Mouse (Mus musculus) neural tube, embryonic 15.5 days (tissue): ENCODE measurements around the gene Gm44805. TPM values are rescaled to one million over a fixed set of nuclear protein-coding genes. Genes with fewer than 3 reads are reported as not detected.
A peak's percentile ranks its signal among the peaks of the same experiment; 100 is the strongest.

Experiments
- ATAC-seq: fragments of 200-750 bp; cut with Nextera tagmentation; 2 replicates; pipeline ENCODE4 v1.8.0; 2017; ENCODE audit warnings: mild to moderate bottlenecking, moderate TSS enrichment, moderate library complexity; ENCODE audit not compliant: low FRiP score
- H3K27ac ChIP-seq: fragments of 300-500 bp; sonication (generic); replicated peaks from 2 replicates; pipeline ENCODE4 v1.5.1; 2015; ENCODE audit warnings: mild to moderate bottlenecking, inconsistent platforms
- H3K27me3 ChIP-seq: fragments of 300-500 bp; sonication (generic); replicated peaks from 2 replicates; pipeline ENCODE4 v1.6.1; 2015; ENCODE audit warnings: inconsistent platforms
- H3K36me3 ChIP-seq: fragments of 300-500 bp; sonication (generic); 2 replicates; pipeline ENCODE4 v1.6.1; 2015; ENCODE audit warnings: inconsistent platforms
- H3K4me1 ChIP-seq: fragments of 300-500 bp; sonication (generic); 2 replicates; pipeline ENCODE4 v1.6.1; 2015; ENCODE audit warnings: inconsistent platforms
- H3K4me2 ChIP-seq: fragments of 300-500 bp; sonication (generic); 2 replicates; pipeline ENCODE4 v1.6.1; 2015; ENCODE audit warnings: inconsistent platforms, mild to moderate bottlenecking, moderate library complexity
- H3K4me3 ChIP-seq: fragments of 300-500 bp; sonication (generic); replicated peaks from 2 replicates; pipeline ENCODE4 v1.5.1; 2015; ENCODE audit warnings: mild to moderate bottlenecking, inconsistent platforms
- H3K9ac ChIP-seq: fragments of 300-500 bp; sonication (generic); replicated peaks from 2 replicates; pipeline ENCODE4 v1.6.1; 2015; ENCODE audit warnings: mild to moderate bottlenecking, inconsistent platforms
- H3K9me3 ChIP-seq: fragments of 300-500 bp; sonication (generic); replicated peaks from 2 replicates; pipeline ENCODE4 v1.6.1; 2016; ENCODE audit warnings: inconsistent platforms
- WGBS: fragments of 180-500 bp; shearing (Covaris S2); methylation state at CpG from one replicate; pipeline ENCODE4 v1.1.7; 2015; ENCODE audit warnings: mixed read lengths; 5-methylcytosine and 5-hydroxymethylcytosine counted together
- polyA plus RNA-seq: library from polyadenylated mRNA; unstranded; fragments of >200 nt; fragmentation: Nextera tagmentation; extraction: Ambion mirVana; gene quantifications from 2 replicates; pipeline ENCODE4 v1.2.1, GENCODE M21; 2015

Gene Gm44805
- polyA plus RNA-seq, result not detected in 2 replicates

DNA sequence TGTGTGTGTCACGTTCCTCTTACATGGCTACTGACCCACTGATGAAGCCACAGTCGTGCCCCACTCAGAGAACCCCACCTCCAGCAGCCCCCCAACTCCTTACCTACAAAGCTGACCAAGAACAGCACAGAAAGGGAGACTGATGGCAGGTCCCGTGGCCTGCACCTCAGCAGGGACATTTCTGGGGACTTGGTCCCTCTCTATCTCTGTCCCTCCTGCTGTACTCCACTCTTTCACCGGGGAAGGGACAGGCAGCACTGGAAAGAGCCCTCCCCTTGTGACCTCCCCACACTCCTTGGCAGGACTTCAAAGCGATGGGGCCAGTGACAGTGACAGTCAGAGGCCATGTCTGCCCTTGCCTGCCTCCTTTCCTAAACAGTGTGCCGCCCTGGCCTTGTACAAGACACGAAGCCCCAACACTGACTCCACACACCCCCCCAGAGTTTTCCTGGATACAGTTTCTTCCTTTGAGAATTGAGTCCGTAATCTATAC is at the start of gene Gm44805, which contains the start of gene Apoc4:
Gm44805 (minus strand) TSS at position 222 of the 493 bp plus-strand sequence.
Apoc4 (minus strand) TSS at position 278 of the 493 bp plus-strand sequence.
- Histone ChIP-seq H3K9ac (no peak within 1 kb of the TSS), H3K4me3 (no peak within 1 kb of the TSS), H3K4me1 (no peaks in the 10 kb centered on the region), H3K27ac (no peak within 1 kb of the TSS), H3K27me3 (no peaks in the 10 kb centered on the region), H3K36me3 (no peaks in the 10 kb centered on the region), H3K9me3 (no peaks in the 10 kb centered on the region), H3K4me2 (no peak within 1 kb of the TSS)
- no peak for ATAC-seq
- WGBS, result 70% methylated on average over 8 of the region's 8 CpGs

DNA sequence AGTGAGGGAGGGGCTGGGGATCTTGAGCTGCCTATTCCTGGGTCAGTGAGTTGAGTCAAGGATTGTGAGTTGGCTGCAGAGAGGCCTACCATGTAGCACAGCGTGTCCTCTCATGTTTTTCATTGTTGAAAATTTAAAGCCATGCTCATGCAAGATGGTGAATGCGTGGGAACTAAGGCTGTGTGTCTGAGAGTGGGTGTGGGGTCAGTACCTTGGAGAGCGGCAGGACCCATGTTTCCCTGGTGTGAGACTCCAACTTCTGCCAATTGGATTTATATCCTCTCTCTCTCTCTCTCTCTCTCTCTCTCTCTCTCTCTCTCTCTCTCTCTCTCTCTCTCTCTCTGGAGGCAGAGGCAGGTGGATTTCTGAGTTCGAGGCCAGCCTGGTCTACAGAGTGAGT is 45.3 kb upstream of the Gm44805 start:
- Histone ChIP-seq H3K27ac (no peak overlapping the region), H3K9ac (no peak overlapping the region), H3K36me3 (peaks cover 85% of the 10 kb centered on the region), H3K4me3 (no peak overlapping the region), H3K4me1 (no peaks in the 10 kb centered on the region), H3K27me3 (no peaks in the 10 kb centered on the region), H3K9me3 (no peaks in the 10 kb centered on the region), H3K4me2 (no peak overlapping the region)
- ATAC-seq, result no peak
- 95% methylated on average over 4 of the region's 4 CpGs for WGBS

DNA sequence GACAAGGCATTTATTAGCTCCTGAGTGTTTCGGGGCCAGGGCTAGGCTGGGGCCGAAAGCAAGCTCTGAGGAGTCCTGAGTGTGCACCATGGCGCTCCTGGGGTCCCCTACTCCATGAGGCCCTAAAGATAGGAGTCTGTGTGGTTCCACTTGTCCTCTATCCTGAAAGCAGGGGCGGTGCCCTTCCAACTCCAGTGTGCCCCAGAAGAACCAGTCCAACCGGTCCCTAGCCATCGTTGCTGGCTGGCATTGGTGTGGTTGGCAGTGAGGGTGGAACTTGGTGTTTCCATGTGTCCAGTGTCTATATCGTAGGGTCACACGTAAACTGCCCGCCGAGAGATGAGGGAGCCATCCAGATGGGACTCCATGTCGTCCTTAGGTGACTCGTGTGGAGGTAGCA is 42.9 kb upstream of the Gm44805 start:
- no peaks in the 10 kb centered on the region for H3K27me3 ChIP-seq
- no peak overlapping the region for H3K9ac ChIP-seq
- H3K36me3 ChIP-seq, result peaks cover 77% of the 10 kb centered on the region
- no peaks in the 10 kb centered on the region for H3K4me1 ChIP-seq
- ATAC-seq, result no peak
- H3K27ac ChIP-seq, result no peak overlapping the region
- no peaks in the 10 kb centered on the region; the same call in 1 of the 2 replicates for H3K9me3 ChIP-seq
- 96% methylated on average over 12 of the region's 12 CpGs for WGBS
- H3K4me3 ChIP-seq, result no peak overlapping the region
- H3K4me2 ChIP-seq, result no peak overlapping the region

DNA sequence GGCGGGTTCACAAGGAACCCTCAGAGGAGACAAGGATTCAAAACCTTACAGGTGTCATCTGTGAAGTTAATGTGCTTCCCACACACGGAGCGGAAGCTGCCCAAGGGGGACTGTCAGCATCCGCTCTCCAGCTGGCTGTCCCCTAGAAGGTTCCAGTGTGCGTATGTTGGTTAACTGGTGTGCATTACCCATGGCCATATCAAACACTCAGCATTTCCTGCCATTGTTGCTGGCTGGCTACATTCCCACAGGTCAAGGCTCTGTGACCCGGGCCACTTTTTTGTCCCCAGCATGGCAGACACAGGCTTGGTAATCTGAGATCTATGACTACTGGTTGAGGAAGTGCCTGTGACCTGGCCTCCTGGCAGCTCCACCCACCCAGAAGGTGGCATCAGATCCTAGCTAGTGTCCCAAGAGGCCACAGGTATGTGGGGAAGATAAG is 41.6 kb upstream of the Gm44805 start:
- no peaks in the 10 kb centered on the region for H3K27me3 ChIP-seq
- 91% methylated on average over 6 of the region's 6 CpGs for WGBS
- peaks cover 63% of the 10 kb centered on the region for H3K36me3 ChIP-seq
- H3K4me1 ChIP-seq, result no peaks in the 10 kb centered on the region
- H3K9ac ChIP-seq, result no peak overlapping the region
- no peaks in the 10 kb centered on the region; the same call in 1 of the 2 replicates for H3K9me3 ChIP-seq
- no peak overlapping the region for H3K27ac ChIP-seq
- no peak for ATAC-seq
- no peak overlapping the region for H3K4me3 ChIP-seq
- no peak overlapping the region for H3K4me2 ChIP-seq

DNA sequence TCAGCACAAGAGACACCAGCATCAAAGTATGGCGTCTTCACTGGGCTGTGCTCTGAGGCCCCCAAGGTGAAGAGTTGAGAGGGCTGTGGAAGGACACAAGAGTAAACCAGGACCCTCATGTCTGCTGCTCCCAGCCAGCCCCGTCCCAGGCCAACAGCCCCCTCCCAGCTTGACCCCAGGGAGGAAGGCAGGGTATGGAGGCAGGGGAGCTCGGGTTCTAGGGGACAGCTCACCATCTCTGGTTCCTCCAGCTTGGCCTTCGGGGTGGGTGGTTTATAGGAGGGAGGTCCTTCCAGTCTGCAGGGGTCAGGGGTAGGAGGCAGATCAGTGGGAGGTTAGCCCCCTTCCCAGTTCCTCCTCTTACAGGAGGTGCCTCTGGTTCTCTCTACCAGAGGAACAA is 38.0 kb upstream of the Gm44805 start:
- no peaks in the 10 kb centered on the region; the same call in 1 of the 2 replicates for H3K9me3 ChIP-seq
- H3K27me3 ChIP-seq, result no peaks in the 10 kb centered on the region
- peaks cover 33% of the 10 kb centered on the region for H3K36me3 ChIP-seq
- no peak overlapping the region for H3K9ac ChIP-seq
- no peak overlapping the region for H3K4me3 ChIP-seq
- ATAC-seq, result no peak
- no peak overlapping the region for H3K4me2 ChIP-seq
- 87% methylated on average over 4 of the region's 4 CpGs for WGBS
- H3K4me1 ChIP-seq, result peaks cover 15% of the 10 kb centered on the region
- no peak overlapping the region for H3K27ac ChIP-seq

DNA sequence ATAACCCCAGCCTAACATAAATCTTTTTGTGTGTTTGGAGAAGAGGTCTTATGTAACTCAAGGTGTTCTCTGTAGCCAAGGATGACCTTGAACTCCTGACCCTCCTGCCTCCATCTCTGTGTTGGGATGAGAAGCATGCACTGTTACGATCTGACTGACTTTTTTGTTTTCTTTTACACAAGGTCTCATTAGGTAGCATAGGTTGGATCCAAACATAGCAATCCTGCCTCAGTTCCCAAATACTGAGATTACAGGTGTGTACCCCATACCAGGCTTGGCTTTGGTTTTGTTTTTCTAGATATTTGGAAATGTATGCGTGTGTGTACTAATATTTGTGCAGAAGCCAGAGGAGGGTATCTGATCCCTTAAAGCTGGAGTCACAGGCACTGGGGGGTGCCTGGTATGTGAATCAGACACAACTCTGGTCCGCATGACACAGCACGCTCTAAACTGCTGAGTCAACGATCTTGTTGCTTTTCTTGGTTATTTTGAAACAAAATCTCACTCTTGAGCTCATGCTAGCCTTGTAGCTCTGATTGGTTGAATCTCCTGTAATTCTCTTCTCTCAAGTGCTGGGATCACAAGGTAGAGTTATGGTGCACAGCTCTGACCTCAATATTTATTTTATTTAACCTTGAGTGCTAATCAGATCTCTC is 37.2 kb upstream of the Gm44805 start:
- ATAC-seq, result no peak
- Histone ChIP-seq H3K4me1 (peaks cover 23% of the 10 kb centered on the region), H3K9me3 (no peaks in the 10 kb centered on the region; the same call in 1 of the 2 replicates), H3K27ac (no peak overlapping the region), H3K4me2 (no peak overlapping the region), H3K36me3 (peaks cover 27% of the 10 kb centered on the region), H3K9ac (no peak overlapping the region), H3K27me3 (no peaks in the 10 kb centered on the region), H3K4me3 (no peak overlapping the region)
- 96% methylated on average over 5 of the region's 5 CpGs for WGBS

GRCm38 (mm10) chr7:19717346-19717745 is 36.1 kb upstream of the Gm44805 start:
- Histone ChIP-seq H3K4me3 (no peak overlapping the region), H3K9me3 (no peaks in the 10 kb centered on the region; the same call in 1 of the 2 replicates), H3K4me2 (no peak overlapping the region), H3K27ac (no peak overlapping the region; the same call in 1 of the 2 replicates), H3K36me3 (peaks cover 26% of the 10 kb centered on the region), H3K27me3 (no peaks in the 10 kb centered on the region), H3K9ac (no peak overlapping the region), H3K4me1 (peaks cover 24% of the 10 kb centered on the region)
- no peak for ATAC-seq
- WGBS, result 89% methylated on average over 4 of the region's 4 CpGs

GRCm38 (mm10) chr7:19716822-19717221 is 35.6 kb upstream of the Gm44805 start:
- WGBS, result 78% methylated on average over 2 of the region's 2 CpGs

GRCm38 (mm10) chr7:19716055-19716682 is 34.9 kb upstream of the Gm44805 start:
- H3K9me3 ChIP-seq, result no peaks in the 10 kb centered on the region; the same call in 1 of the 2 replicates
- H3K27me3 ChIP-seq, result no peaks in the 10 kb centered on the region
- peaks cover 24% of the 10 kb centered on the region for H3K4me1 ChIP-seq
- peak overlapping the region; percentile 66 for H3K4me2 ChIP-seq
- H3K27ac ChIP-seq, result peak overlapping the region; percentile 93
- ATAC-seq, result no peak
- H3K4me3 ChIP-seq, result peak overlapping the region; percentile 42
- peak overlapping the region; percentile 56 for H3K9ac ChIP-seq
- H3K36me3 ChIP-seq, result peaks cover 31% of the 10 kb centered on the region
- WGBS, result 5% methylated on average over 18 of the region's 18 CpGs

More at GRCm38 (mm10) chr7:19716822-19717221, 35.6 kb upstream of the Gm44805 start:
- peaks cover 24% of the 10 kb centered on the region for H3K4me1 ChIP-seq
- H3K4me2 ChIP-seq, result peak overlapping the region; percentile 66
- no peaks in the 10 kb centered on the region for H3K27me3 ChIP-seq
- H3K27ac ChIP-seq, result peak overlapping the region; percentile 93
- peaks cover 31% of the 10 kb centered on the region for H3K36me3 ChIP-seq
- no peak for ATAC-seq
- peak overlapping the region; percentile 56 for H3K9ac ChIP-seq
- no peaks in the 10 kb centered on the region; the same call in 1 of the 2 replicates for H3K9me3 ChIP-seq
- peak overlapping the region; percentile 42; the same call in 1 of the 2 replicates for H3K4me3 ChIP-seq

DNA sequence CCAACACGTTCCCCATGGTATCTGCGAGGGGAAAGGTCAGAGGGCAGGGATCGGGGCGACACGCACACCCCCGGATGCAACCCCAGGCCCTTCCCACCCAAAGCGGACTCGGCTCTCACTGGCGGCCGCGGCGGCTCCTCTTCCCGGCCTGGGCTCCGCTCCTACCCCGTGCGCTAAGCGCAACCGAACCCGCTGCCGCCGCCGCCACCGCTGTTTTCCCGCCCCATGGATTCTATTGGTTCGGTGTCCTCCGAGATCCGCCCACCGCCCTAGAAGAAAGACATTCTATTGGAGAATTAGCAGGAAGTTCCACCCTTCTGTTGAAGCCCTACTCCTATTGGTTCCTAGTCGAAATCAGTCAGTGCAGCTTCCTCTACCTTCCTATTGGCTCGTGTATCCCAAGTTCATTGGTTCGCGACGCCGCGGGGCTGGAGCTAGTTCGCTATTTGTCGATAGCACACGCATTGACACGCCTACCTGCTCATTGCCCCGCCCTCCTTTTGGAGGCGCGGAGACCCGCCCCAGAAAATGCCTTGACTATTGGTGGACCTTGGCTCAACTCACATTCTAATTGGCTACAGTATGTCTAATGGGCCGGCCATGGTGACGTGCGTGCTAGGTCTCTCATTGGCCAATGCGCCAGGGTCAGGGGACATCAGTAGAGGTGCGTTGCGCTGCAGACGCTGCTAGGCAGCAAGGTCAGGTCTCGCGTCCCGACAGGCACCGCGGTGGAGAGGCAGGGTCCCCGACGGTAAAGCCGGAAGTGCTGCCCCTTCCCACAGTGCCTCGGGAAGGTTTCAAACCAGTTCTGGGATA is 34.2 kb upstream of the Gm44805 start, which contains the start of gene Tomm40:
Tomm40 (minus strand) TSS at position 200 of the 816 bp plus-strand sequence.
- H3K4me1 ChIP-seq, result peaks cover 24% of the 10 kb centered on the region
- H3K27ac ChIP-seq, result peak within 1 kb of the TSS; percentile 93
- H3K36me3 ChIP-seq, result peaks cover 30% of the 10 kb centered on the region
- H3K9ac ChIP-seq, result peak within 1 kb of the TSS; percentile 96
- under 1% methylated on average over 57 of the region's 59 CpGs for WGBS
- H3K9me3 ChIP-seq, result no peaks in the 10 kb centered on the region
- H3K4me3 ChIP-seq, result peak within 1 kb of the TSS; percentile 99
- H3K27me3 ChIP-seq, result no peaks in the 10 kb centered on the region
- ATAC-seq, result peak; percentile 97
- peak within 1 kb of the TSS; percentile 95 for H3K4me2 ChIP-seq

DNA sequence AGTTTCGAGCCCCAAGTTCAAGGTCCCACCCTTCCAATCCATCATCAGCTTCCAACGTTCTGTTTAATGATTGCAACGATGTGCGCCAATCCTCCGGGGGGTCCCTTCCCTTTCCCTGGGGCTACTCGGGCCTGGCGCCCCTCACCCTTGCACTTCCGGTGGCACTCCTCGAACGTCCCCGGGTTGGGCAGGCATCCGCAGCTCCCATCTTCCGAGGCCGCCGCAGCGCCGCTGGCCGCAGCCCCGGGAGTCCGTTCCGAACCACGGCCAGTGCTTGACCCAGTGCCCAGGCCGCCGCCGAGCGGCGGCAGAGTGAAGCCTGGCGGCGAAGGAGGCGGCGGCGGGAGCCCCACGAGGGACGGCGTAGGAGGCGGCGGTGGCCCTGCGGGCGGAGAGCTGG is 33.6 kb upstream of the Gm44805 start:
- H3K27me3 ChIP-seq, result no peaks in the 10 kb centered on the region
- H3K27ac ChIP-seq, result peak overlapping the region; percentile 85
- peaks cover 24% of the 10 kb centered on the region for H3K4me1 ChIP-seq
- H3K36me3 ChIP-seq, result peaks cover 34% of the 10 kb centered on the region
- H3K9ac ChIP-seq, result peak overlapping the region; percentile 96
- no peaks in the 10 kb centered on the region for H3K9me3 ChIP-seq
- WGBS, result under 1% methylated on average over 34 of the region's 39 CpGs
- peak overlapping the region; percentile 99 for H3K4me3 ChIP-seq
- peak; percentile 0; the same call in 1 of the 2 replicates for ATAC-seq
- peak overlapping the region; percentile 95 for H3K4me2 ChIP-seq
